Mouse (Mus musculus) limb, embryonic 11.5 days (tissue): ENCODE measurements around the gene Cchcr1. TPM values are rescaled to one million over a fixed set of nuclear protein-coding genes. Genes with fewer than 3 reads are reported as not detected.
"Not testable (repeated sequence)": the region's sequence is repeated elsewhere in the genome, so short reads cannot be mapped to it uniquely, and the experiment has no call there.

Experiments used
- ATAC-seq: fragments of 200-750 bp; cut with Nextera tagmentation; 2 replicates; pipeline ENCODE4 v1.8.0; 2017; ENCODE audit warnings: low read depth; ENCODE audit not compliant: insufficient number of reproducible peaks, low FRiP score, low TSS enrichment
- DNase-seq: peaks from one replicate; pipeline ENCODE4 v3.0.0-alpha.2; 2015; ENCODE audit warnings: low spot score
- H3K27ac ChIP-seq: fragments of 300-500 bp; sonication (generic); replicated peaks from 2 replicates; pipeline ENCODE4 v1.5.1; 2014; ENCODE audit warnings: low read depth, mild to moderate bottlenecking, low read length
- H3K27me3 ChIP-seq: fragments of 300-500 bp; sonication (generic); 2 replicates; pipeline ENCODE4 v1.6.1; 2014; ENCODE audit warnings: mild to moderate bottlenecking, low read length, mixed read lengths; ENCODE audit not compliant: control insufficient read depth, insufficient read depth
- H3K36me3 ChIP-seq: fragments of 300-500 bp; sonication (generic); 2 replicates; pipeline ENCODE4 v1.6.1; 2014; ENCODE audit warnings: mild to moderate bottlenecking, low read length, moderate library complexity, mixed read lengths; ENCODE audit not compliant: control insufficient read depth, insufficient read depth
- H3K4me1 ChIP-seq: fragments of 300-500 bp; sonication (generic); 2 replicates; pipeline ENCODE4 v1.6.1; 2014; ENCODE audit warnings: low read length, mixed read lengths; ENCODE audit not compliant: control insufficient read depth, insufficient read depth
- H3K4me2 ChIP-seq: fragments of 300-500 bp; sonication (generic); 2 replicates; pipeline ENCODE4 v1.6.1; 2014; ENCODE audit warnings: low read depth, mild to moderate bottlenecking, moderate library complexity; ENCODE audit not compliant: severe bottlenecking
- H3K4me3 ChIP-seq: fragments of 300-500 bp; sonication (generic); 2 replicates; pipeline ENCODE4 v1.5.1; 2014; ENCODE audit warnings: low read depth, low read length
- H3K9ac ChIP-seq: fragments of 300-500 bp; sonication (generic); 2 replicates; pipeline ENCODE4 v1.6.1; 2014; ENCODE audit warnings: mild to moderate bottlenecking, low read length
- H3K9me3 ChIP-seq: fragments of 300-500 bp; sonication (generic); 2 replicates; pipeline ENCODE4 v1.6.1; 2016; ENCODE audit warnings: low read length; ENCODE audit not compliant: control insufficient read depth
- WGBS: fragments of 180-500 bp; shearing (Covaris S2); extraction: QIAGEN DNeasy Blood & Tissue Kit; methylation state at CpG from one replicate; pipeline ENCODE4 v1.1.7; 2014; 5-methylcytosine and 5-hydroxymethylcytosine counted together
- polyA plus RNA-seq: library from polyadenylated mRNA; unstranded; fragments of >200 nt; fragmentation: Nextera tagmentation; extraction: Ambion mirVana; gene quantifications from 2 replicates; pipeline ENCODE4 v1.2.1, GENCODE M21; 2014

Gene Cchcr1
- polyA plus RNA-seq: 13.2 and 13.6 TPM in 2 replicates

GRCm38 (mm10) chr17:35516652-35517500 lies at the start of gene Cchcr1, which contains the start of gene Tcf19:
TSS of gene Cchcr1 (plus strand) at chr17:35517100.
TSS of gene Tcf19 (minus strand) at chr17:35516824.
- Histone ChIP-seq H3K4me3 (peak within 1 kb of the TSS; percentile 57), H3K36me3 (peaks cover 3% of the 10 kb centered on the region; the same call in 1 of the 2 replicates), H3K9ac (peak within 1 kb of the TSS; percentile 57), H3K4me1 (peaks cover 16% of the 10 kb centered on the region), H3K27ac (0 out of 2 replicates have a peak within 1 kb of the TSS, but pooled peaks have one; percentile 39), H3K27me3 (no peaks in the 10 kb centered on the region), H3K4me2 (peak within 1 kb of the TSS; percentile 84), H3K9me3 (no peaks in the 10 kb centered on the region)
- peak; percentile 98 for DNase-seq
- ATAC-seq: peak; percentile 94
- under 1% methylated on average over 67 of the region's 67 CpGs for WGBS

DNA sequence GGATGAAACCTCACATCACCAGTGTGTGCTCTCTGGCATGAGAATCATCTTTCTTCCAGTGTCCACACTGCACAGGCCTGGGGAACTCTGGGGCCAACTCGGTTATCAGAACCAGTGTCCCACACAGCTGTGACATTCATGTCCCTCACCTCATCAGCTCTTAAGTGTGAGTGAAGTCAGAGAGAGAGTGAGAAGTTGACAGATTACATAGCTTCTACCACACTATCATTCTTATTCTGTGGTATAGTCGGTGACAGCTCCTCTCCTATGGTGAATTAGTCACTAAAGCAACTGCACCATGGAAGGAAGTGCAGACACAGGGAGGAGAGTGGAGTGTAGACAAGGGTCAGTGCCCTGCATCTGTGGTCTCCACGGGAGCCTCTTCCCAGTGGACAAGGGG lies 48.0 kb upstream of the Cchcr1 start:
- WGBS: 65% methylated on average over 3 of the region's 3 CpGs
- not testable (repeated sequence) for H3K9ac ChIP-seq, H3K4me2 ChIP-seq, H3K4me3 ChIP-seq, ATAC-seq, DNase-seq, H3K36me3 ChIP-seq, H3K4me1 ChIP-seq, H3K9me3 ChIP-seq, H3K27ac ChIP-seq
- peaks cover 22% of the 10 kb centered on the region for H3K27me3 ChIP-seq

- DNase-seq: peak; percentile 50
- no peak within 1 kb of the TSS for H3K27ac ChIP-seq
- H3K4me1 ChIP-seq: no peaks in the 10 kb centered on the region
- no peaks in the 10 kb centered on the region for H3K36me3 ChIP-seq
- peak within 1 kb of the TSS; percentile 35; the same call in 1 of the 2 replicates for H3K9ac ChIP-seq
- H3K4me2 ChIP-seq: peak within 1 kb of the TSS; percentile 56
- H3K4me3 ChIP-seq: peak within 1 kb of the TSS; percentile 32
- WGBS: under 1% methylated on average over 73 of the region's 80 CpGs
- ATAC-seq: no peak
- H3K9me3 ChIP-seq: no peaks in the 10 kb centered on the region
- peaks cover 22% of the 10 kb centered on the region for H3K27me3 ChIP-seq
These were observed 46.8 kb upstream of the Cchcr1 start, which contains the start of gene H2-Q10 for GRCm38 (mm10) chr17:35469842-35470751. TSS of gene H2-Q10 (plus strand) at chr17:35470089.

GRCm38 (mm10) chr17:35484066-35484465 lies 32.8 kb upstream of the Cchcr1 start:
- H3K9me3 ChIP-seq: no peaks in the 10 kb centered on the region
- no peak overlapping the region for H3K4me3 ChIP-seq
- no peaks in the 10 kb centered on the region for H3K36me3 ChIP-seq
- no peaks in the 10 kb centered on the region for H3K4me1 ChIP-seq
- H3K27me3 ChIP-seq: no peaks in the 10 kb centered on the region
- ATAC-seq: no peak
- no peak overlapping the region for H3K9ac ChIP-seq
- H3K4me2 ChIP-seq: no peak overlapping the region
- H3K27ac ChIP-seq: no peak overlapping the region
- 1% methylated on average over 9 of the region's 9 CpGs for WGBS
- DNase-seq: peak; percentile 75

GRCm38 (mm10) chr17:35485702-35486101 lies 31.2 kb upstream of the Cchcr1 start:
- WGBS: 46% methylated on average over 4 of the region's 4 CpGs
- Histone ChIP-seq H3K27ac (no peak overlapping the region), H3K36me3 (no peaks in the 10 kb centered on the region)

GRCm38 (mm10) chr17:35486726-35487125 lies 30.2 kb upstream of the Cchcr1 start:
- no peak for ATAC-seq
- no peaks in the 10 kb centered on the region for H3K27me3 ChIP-seq
- 50% methylated on average over 10 of the region's 10 CpGs for WGBS
- no peak for DNase-seq
- no peak overlapping the region for H3K9ac ChIP-seq
- no peaks in the 10 kb centered on the region for H3K36me3 ChIP-seq
- H3K4me2 ChIP-seq: no peak overlapping the region
- H3K4me1 ChIP-seq: no peaks in the 10 kb centered on the region
- H3K9me3 ChIP-seq: no peaks in the 10 kb centered on the region
- H3K27ac ChIP-seq: no peak overlapping the region
- H3K4me3 ChIP-seq: no peak overlapping the region

More at GRCm38 (mm10) chr17:35485702-35486101, 31.2 kb upstream of the Cchcr1 start:
- no peaks in the 10 kb centered on the region for H3K27me3 ChIP-seq
- no peaks in the 10 kb centered on the region for H3K9me3 ChIP-seq
- DNase-seq: no peak
- H3K9ac ChIP-seq: no peak overlapping the region
- H3K4me3 ChIP-seq: no peak overlapping the region
- no peaks in the 10 kb centered on the region for H3K4me1 ChIP-seq
- ATAC-seq: no peak
- no peak overlapping the region for H3K4me2 ChIP-seq

DNA sequence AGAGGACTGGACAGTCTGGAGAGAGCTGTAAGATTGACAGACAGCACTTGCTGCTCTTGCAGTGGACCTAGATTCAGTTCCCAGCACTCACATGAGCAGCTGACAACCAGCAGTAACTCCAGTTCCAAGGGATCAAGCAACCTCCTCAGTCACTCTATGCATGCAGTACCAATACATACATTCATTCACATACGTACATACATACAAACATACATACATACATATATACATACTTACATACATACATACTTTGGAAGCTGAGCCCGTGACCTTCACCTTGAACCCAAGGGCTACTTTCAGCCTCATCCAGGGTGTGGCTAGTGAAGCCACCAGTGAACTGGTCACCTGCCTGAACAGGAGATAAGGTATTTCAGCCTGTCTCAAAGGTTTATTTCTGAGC lies 28.9 kb upstream of the Cchcr1 start:
- no peak overlapping the region for H3K4me2 ChIP-seq
- 96% methylated on average over 2 of the region's 2 CpGs for WGBS

GRCm38 (mm10) chr17:35490320-35490719 lies 26.6 kb upstream of the Cchcr1 start:
- H3K27ac ChIP-seq: no peak overlapping the region
- no peaks in the 10 kb centered on the region for H3K9me3 ChIP-seq
- 78% methylated on average over 5 of the region's 5 CpGs for WGBS
- no peak overlapping the region for H3K9ac ChIP-seq
- no peaks in the 10 kb centered on the region for H3K27me3 ChIP-seq
- H3K4me2 ChIP-seq: no peak overlapping the region
- H3K4me3 ChIP-seq: no peak overlapping the region
- DNase-seq (no peak), ATAC-seq (no peak)
- H3K36me3 ChIP-seq: no peaks in the 10 kb centered on the region
- no peaks in the 10 kb centered on the region for H3K4me1 ChIP-seq

More for the DNA sequence above, 28.9 kb upstream of the Cchcr1 start:
- ATAC-seq (no peak), DNase-seq (no peak)
- H3K27ac ChIP-seq: no peak overlapping the region
- H3K4me3 ChIP-seq: no peak overlapping the region
- H3K9ac ChIP-seq: no peak overlapping the region
- H3K36me3 ChIP-seq: no peaks in the 10 kb centered on the region
- H3K27me3 ChIP-seq: no peaks in the 10 kb centered on the region
- H3K4me1 ChIP-seq: no peaks in the 10 kb centered on the region
- no peaks in the 10 kb centered on the region for H3K9me3 ChIP-seq
